Mouse (Mus musculus) midbrain, embryonic 11.5 days (tissue): ENCODE data around the gene Rnf215. TPM values are rescaled to one million over a fixed set of nuclear protein-coding genes. Genes with fewer than 3 reads are reported as not detected.
"Not testable (repeated sequence)": the region's sequence is repeated elsewhere in the genome, so short reads cannot be mapped to it uniquely, and the experiment has no call there.

ENCODE experiments used
- ATAC-seq: fragments of 200-750 bp; cut with Nextera tagmentation; 2 replicates; pipeline ENCODE4 v1.8.0; 2017; ENCODE audit warnings: moderate TSS enrichment, moderate library complexity; ENCODE audit not compliant: low FRiP score
- DNase-seq: peaks from one replicate; pipeline ENCODE4 v3.0.0; 2015; ENCODE audit warnings: low spot score; ENCODE audit errors: missing footprints
- H3K27ac ChIP-seq: fragments of 300-500 bp; sonication (generic); 2 replicates; pipeline ENCODE4 v1.5.1; 2014; ENCODE audit warnings: low read depth, low read length
- H3K27me3 ChIP-seq: fragments of 300-500 bp; sonication (generic); 2 replicates; pipeline ENCODE4 v1.6.1; 2014; ENCODE audit warnings: mild to moderate bottlenecking, low read length, moderate library complexity, mixed read lengths; ENCODE audit not compliant: control insufficient read depth, insufficient read depth
- H3K36me3 ChIP-seq: fragments of 300-500 bp; sonication (generic); 2 replicates; pipeline ENCODE4 v1.6.1; 2014; ENCODE audit warnings: mild to moderate bottlenecking, low read length, moderate library complexity, mixed read lengths; ENCODE audit not compliant: control insufficient read depth, insufficient read depth
- H3K4me1 ChIP-seq: fragments of 300-500 bp; sonication (generic); 2 replicates; pipeline ENCODE4 v1.6.1; 2014; ENCODE audit warnings: low read length; ENCODE audit not compliant: control insufficient read depth, insufficient read depth
- H3K4me2 ChIP-seq: fragments of 300-500 bp; sonication (generic); 2 replicates; pipeline ENCODE4 v1.6.1; 2014; ENCODE audit warnings: mild to moderate bottlenecking, moderate library complexity
- H3K4me3 ChIP-seq: fragments of 300-500 bp; sonication (generic); 2 replicates; pipeline ENCODE4 v1.5.1; 2014; ENCODE audit warnings: low read depth, low read length
- H3K9ac ChIP-seq: fragments of 300-500 bp; sonication (generic); 2 replicates; pipeline ENCODE4 v1.6.1; 2014; ENCODE audit warnings: low read length
- H3K9me3 ChIP-seq: fragments of 300-500 bp; sonication (generic); 2 replicates; pipeline ENCODE4 v1.6.1; 2016; ENCODE audit warnings: low read length; ENCODE audit not compliant: control insufficient read depth
- WGBS: fragments of 180-500 bp; shearing (Covaris S2); extraction: QIAGEN DNeasy Blood & Tissue Kit; methylation state at CpG from one replicate; pipeline ENCODE4 v1.1.7; 2014; 5-methylcytosine and 5-hydroxymethylcytosine counted together
- polyA plus RNA-seq: library from polyadenylated mRNA; unstranded; fragments of >200 nt; fragmentation: Nextera tagmentation; extraction: Ambion mirVana; gene quantifications from 2 replicates; pipeline ENCODE4 v1.2.1, GENCODE M21; 2014

Gene Rnf215
- polyA plus RNA-seq, 1 experiment from 2014 or later = 26.7 TPM

- H3K27ac ChIP-seq = no peak overlapping the region
- no peaks in the 10 kb centered on the region for H3K27me3 ChIP-seq
- H3K36me3 ChIP-seq = no peaks in the 10 kb centered on the region
- 81% methylated on average over 7 of the region's 7 CpGs for WGBS
- H3K4me1 ChIP-seq = no peaks in the 10 kb centered on the region
- H3K4me2 ChIP-seq = no peak overlapping the region
- DNase-seq = no peak
- no peak for ATAC-seq
- H3K4me3 ChIP-seq = no peak overlapping the region
- H3K9me3 ChIP-seq = no peaks in the 10 kb centered on the region
- H3K9ac ChIP-seq = no peak overlapping the region
These were observed 26.3 kb upstream of the Rnf215 start for GRCm38 (mm10) chr11:4108691-4109090.

- no peak overlapping the region for H3K4me3 ChIP-seq
- no peak overlapping the region for H3K9ac ChIP-seq
- H3K9me3 ChIP-seq = no peaks in the 10 kb centered on the region
- no peak overlapping the region for H3K27ac ChIP-seq
- WGBS = 92% methylated on average over 4 of the region's 4 CpGs
- no peaks in the 10 kb centered on the region for H3K36me3 ChIP-seq
- no peak overlapping the region for H3K4me2 ChIP-seq
- no peaks in the 10 kb centered on the region for H3K27me3 ChIP-seq
- no peak for ATAC-seq
- DNase-seq = no peak
- no peaks in the 10 kb centered on the region for H3K4me1 ChIP-seq
These were observed 23.0 kb upstream of the Rnf215 start for GRCm38 (mm10) chr11:4112033-4112432.

- Histone ChIP-seq H3K4me1 (no peaks in the 10 kb centered on the region), H3K4me2 (no peak overlapping the region), H3K27ac (no peak overlapping the region), H3K36me3 (no peaks in the 10 kb centered on the region), H3K9me3 (no peaks in the 10 kb centered on the region), H3K4me3 (no peak overlapping the region), H3K27me3 (0 out of 2 replicates have a peak, but pooled peaks cover under 1% of the 10 kb centered on the region), H3K9ac (no peak overlapping the region)
- no peak for ATAC-seq
- DNase-seq = no peak
- WGBS = 91% methylated on average over 6 of the region's 6 CpGs
These were observed 22.1 kb upstream of the Rnf215 start for GRCm38 (mm10) chr11:4112861-4113260.

- Histone ChIP-seq H3K4me2 (no peak overlapping the region), H3K27me3 (0 out of 2 replicates have a peak, but pooled peaks cover 2% of the 10 kb centered on the region), H3K4me3 (no peak overlapping the region), H3K9me3 (no peaks in the 10 kb centered on the region), H3K27ac (no peak overlapping the region), H3K36me3 (no peaks in the 10 kb centered on the region), H3K9ac (no peak overlapping the region), H3K4me1 (no peaks in the 10 kb centered on the region)
- ATAC-seq (no peak), DNase-seq (no peak)
- WGBS = 81% methylated on average over 4 of the region's 4 CpGs
These were observed 21.5 kb upstream of the Rnf215 start for GRCm38 (mm10) chr11:4113496-4113895.

- WGBS = 86% methylated on average over 6 of the region's 6 CpGs
- Histone ChIP-seq H3K4me2 (no peak overlapping the region), H3K4me3 (no peak overlapping the region), H3K36me3 (no peaks in the 10 kb centered on the region), H3K9ac (no peak overlapping the region), H3K27ac (no peak overlapping the region), H3K4me1 (no peaks in the 10 kb centered on the region), H3K9me3 (no peaks in the 10 kb centered on the region), H3K27me3 (0 out of 2 replicates have a peak, but pooled peaks cover 2% of the 10 kb centered on the region)
- DNase-seq (no peak), ATAC-seq (no peak)
These were observed 21.0 kb upstream of the Rnf215 start for GRCm38 (mm10) chr11:4113970-4114369.

- H3K4me2 ChIP-seq, DNase-seq, H3K4me1 ChIP-seq, H3K36me3 ChIP-seq, H3K27me3 ChIP-seq, H3K9ac ChIP-seq, H3K4me3 ChIP-seq, ATAC-seq, H3K9me3 ChIP-seq, H3K27ac ChIP-seq: not testable (repeated sequence)
- 85% methylated on average over 6 of the region's 6 CpGs for WGBS
These were observed 20.5 kb upstream of the Rnf215 start for GRCm38 (mm10) chr11:4114541-4114940.

- Histone ChIP-seq H3K4me2 (no peak overlapping the region), H3K9me3 (no peaks in the 10 kb centered on the region), H3K36me3 (no peaks in the 10 kb centered on the region), H3K27me3 (0 out of 2 replicates have a peak, but pooled peaks cover 2% of the 10 kb centered on the region), H3K4me3 (no peak overlapping the region), H3K4me1 (no peaks in the 10 kb centered on the region), H3K9ac (no peak overlapping the region), H3K27ac (no peak overlapping the region)
- DNase-seq = no peak
- 92% methylated on average over 4 of the region's 4 CpGs for WGBS
- no peak for ATAC-seq
These were observed 19.6 kb upstream of the Rnf215 start for GRCm38 (mm10) chr11:4115407-4115806.

GRCm38 (mm10) chr11:4116458-4117141 is 18.4 kb upstream of the Rnf215 start:
- no peaks in the 10 kb centered on the region for H3K9me3 ChIP-seq
- no peak for DNase-seq
- no peak for ATAC-seq
- no peak overlapping the region for H3K27ac ChIP-seq
- H3K4me2 ChIP-seq = no peak overlapping the region
- no peak overlapping the region for H3K9ac ChIP-seq
- 69% methylated on average over 11 of the region's 11 CpGs for WGBS
- H3K4me3 ChIP-seq = no peak overlapping the region
- no peaks in the 10 kb centered on the region for H3K4me1 ChIP-seq
- H3K27me3 ChIP-seq = 0 out of 2 replicates have a peak, but pooled peaks cover 2% of the 10 kb centered on the region
- no peaks in the 10 kb centered on the region for H3K36me3 ChIP-seq

GRCm38 (mm10) chr11:4117372-4118071 is 17.5 kb upstream of the Rnf215 start:
- H3K4me2 ChIP-seq = peak overlapping the region; percentile 97
- H3K27me3 ChIP-seq = 0 out of 2 replicates have a peak, but pooled peaks cover 2% of the 10 kb centered on the region
- no peak overlapping the region; the same call in none of the 2 replicates for H3K9ac ChIP-seq
- 35% methylated on average over 3 of the region's 3 CpGs for WGBS
- H3K36me3 ChIP-seq = no peaks in the 10 kb centered on the region
- H3K4me3 ChIP-seq = peak overlapping the region; percentile 56
- H3K4me1 ChIP-seq = no peaks in the 10 kb centered on the region
- no peaks in the 10 kb centered on the region for H3K9me3 ChIP-seq
- DNase-seq (no peak), ATAC-seq (no peak)
- no peak overlapping the region for H3K27ac ChIP-seq
